Comparison of ENCODE assay signal across 8 mouse cellular contexts in genomic region chr14:26638708-26639084, GRCm38 (mm10). TPM values are rescaled to one million over a fixed set of nuclear protein-coding genes. Genes with fewer than 3 reads are reported as not detected.
DNase-seq lines count a peak whose midpoint lies in the region; ATAC-seq and TF ChIP-seq lines count a peak whose summit lies in the region.

No protein-coding gene starts in this region.

- peaks cover 28% of the 10 kb centered on the region for H3K4me1 ChIP-seq in hindbrain, embryonic 15.5 days (replicated peaks)

- H3K4me3 ChIP-seq in gastrocnemius, adult 2 months: peak overlapping the region; percentile 94
- H3K4me3 ChIP-seq in hindbrain, embryonic 15.5 days: peak overlapping the region; percentile 91

- intact Hi-C loops in gastrocnemius, adult 2 months (cut with DNase I): loop anchor here (2.0 to 5.0 kb wide), 2 partner anchors 56 to 150 kb away; no protein-coding TSS in a partner anchor
- intact Hi-C loops in left cerebral cortex, postnatal 14 days (cut with DNase I): loop anchor here (5.0 to 10.0 kb wide), 2 partner anchors 106 to 154 kb away; partner anchors contain the start of gene Slmap

- H3K9ac ChIP-seq in hindbrain, embryonic 15.5 days: peak overlapping the region; percentile 93

- H3K36me3 ChIP-seq in hindbrain, embryonic 15.5 days: no peaks in the 10 kb centered on the region; the same call in 1 of the 2 replicates

- under 1% methylated on average over 16 of the region's 16 CpGs for WGBS in hindbrain, embryonic 15.5 days

- TF ChIP-seq CTCF in gastrocnemius, adult 2 months (IDR thresholded peaks at IDR 0.05): no peak

- H3K4me2 ChIP-seq in hindbrain, embryonic 15.5 days: peak overlapping the region; percentile 71

- H3K27me3 ChIP-seq in hindbrain, embryonic 15.5 days: no peaks in the 10 kb centered on the region

- ATAC-seq in common myeloid progenitor, adult 5-6 weeks (replicated peaks; ENCODE audit: low read depth, poor library complexity, severe bottlenecking): peak; percentile 50
- peak; percentile 4; the same call in 1 of the 2 replicates for ATAC-seq in hindbrain, embryonic 15.5 days (ENCODE audit: low FRiP score, low read depth)
- peak; percentile 53 for ATAC-seq in megakaryocyte-erythroid progenitor cell, adult 5-6 weeks (replicated peaks; ENCODE audit: low FRiP score, low TSS enrichment, poor library complexity, severe bottlenecking)

- H3K27ac ChIP-seq in gastrocnemius, adult 2 months: peak overlapping the region; percentile 98
- peak overlapping the region; percentile 95 for H3K27ac ChIP-seq in hindbrain, embryonic 15.5 days (replicated peaks)

- H3K9me3 ChIP-seq in hindbrain, embryonic 15.5 days: no peaks in the 10 kb centered on the region

- DNase-seq in T-cell, adult 2 months (ENCODE audit: low spot score): peak; percentile 59
- DNase-seq in gastrocnemius, adult 2 months: peak; percentile 73
- DNase-seq in left cerebral cortex, postnatal 14 days (ENCODE audit: low spot score in 2 of 2): peak; percentile 19 to 37
- peak; percentile 49 for DNase-seq in right cerebral cortex, postnatal 25 days
- DNase-seq in urinary bladder, postnatal 25 days (ENCODE audit: low spot score): peak; percentile 59

RNA-seq across cellular contexts. Expression of gene Arf4, which starts 0.8 kb away (rescaled TPM):
- 113 and 135 TPM in 2 replicates for total RNA-seq in common myeloid progenitor, adult 5-6 weeks (2017)
- total RNA-seq in gastrocnemius, adult 2 months (2021): 10 to 100 TPM; 27.0 to 36.3 TPM
- 485 and 504 TPM in 2 replicates for polyA plus RNA-seq in hindbrain, embryonic 15.5 days (2015; fragmentation: Nextera tagmentation; extraction: Ambion mirVana)
- total RNA-seq in left cerebral cortex, postnatal 14 days (2021): 100 to 1,000 TPM; 131 to 139 TPM
- 122 TPM in 2 replicates for total RNA-seq in megakaryocyte-erythroid progenitor cell, adult 5-6 weeks (2014; fragmentation: Nextera tagmentation)
- total RNA-seq in megakaryocyte-erythroid progenitor cell, adult 5-6 weeks (2017): 69.3 and 73.4 TPM in 2 replicates

RNA-seq across cellular contexts. Expression of gene Pde12, which starts 31.0 kb away (rescaled TPM):
- total RNA-seq in common myeloid progenitor, adult 5-6 weeks (2017): 16.5 and 18.7 TPM in 2 replicates
- total RNA-seq in gastrocnemius, adult 2 months (2021): 1 to 10 TPM; 3.2 to 4.9 TPM
- polyA plus RNA-seq in hindbrain, embryonic 15.5 days (2015; fragmentation: Nextera tagmentation; extraction: Ambion mirVana): 11.1 and 11.8 TPM in 2 replicates
- total RNA-seq in left cerebral cortex, postnatal 14 days (2021): 1 to 10 TPM; 8.5 to 9.2 TPM
- total RNA-seq in megakaryocyte-erythroid progenitor cell, adult 5-6 weeks (2014; fragmentation: Nextera tagmentation): 12.0 and 12.4 TPM in 2 replicates
- 18.6 and 20.5 TPM in 2 replicates for total RNA-seq in megakaryocyte-erythroid progenitor cell, adult 5-6 weeks (2017)

RNA-seq across cellular contexts. Expression of gene Dnah12, which starts 54.4 kb away (rescaled TPM):
- 1.9 and 2.8 TPM in 2 replicates for total RNA-seq in common myeloid progenitor, adult 5-6 weeks (2017)
- total RNA-seq in gastrocnemius, adult 2 months (2021): not detected
- polyA plus RNA-seq in hindbrain, embryonic 15.5 days (2015; fragmentation: Nextera tagmentation; extraction: Ambion mirVana): 0.07 and 0.09 TPM in 2 replicates
- under 1 TPM; 0.15 to 0.17 TPM for total RNA-seq in left cerebral cortex, postnatal 14 days (2021)
- 2.7 and 3.5 TPM in 2 replicates for total RNA-seq in megakaryocyte-erythroid progenitor cell, adult 5-6 weeks (2014; fragmentation: Nextera tagmentation)
- 3.8 and 5.7 TPM in 2 replicates for total RNA-seq in megakaryocyte-erythroid progenitor cell, adult 5-6 weeks (2017)

Comparison
In these comparisons a context has a peak if more than half of its experiments do, and no peak if none do; other contexts are left out.
1. Peak in every context shown above with its lines: DNase-seq, ATAC-seq, H3K4me3 ChIP-seq and H3K27ac ChIP-seq.